Mouse (Mus musculus) lung, embryonic 15.5 days (tissue): ENCODE data around the gene Lyzl4. TPM values are rescaled to one million over a fixed set of nuclear protein-coding genes. Genes with fewer than 3 reads are reported as not detected.

ENCODE experiments used
- ATAC-seq: fragments of 200-750 bp; cut with Nextera tagmentation; 2 replicates; pipeline ENCODE4 v1.8.0; 2017; ENCODE audit warnings: moderate number of reproducible peaks, borderline replicate concordance; ENCODE audit not compliant: low FRiP score, low TSS enrichment; ENCODE audit errors: extremely low read depth
- H3K27ac ChIP-seq: fragments of 300-500 bp; sonication (generic); 2 replicates; pipeline ENCODE4 v1.5.1; 2015; ENCODE audit warnings: moderate library complexity, mild to moderate bottlenecking, inconsistent platforms
- H3K27me3 ChIP-seq: fragments of 300-500 bp; sonication (generic); 2 replicates; pipeline ENCODE4 v1.6.1; 2015; ENCODE audit warnings: inconsistent platforms
- H3K36me3 ChIP-seq: fragments of 300-500 bp; sonication (generic); 2 replicates; pipeline ENCODE4 v1.6.1; 2015; ENCODE audit warnings: inconsistent platforms
- H3K4me1 ChIP-seq: fragments of 300-500 bp; sonication (generic); 2 replicates; pipeline ENCODE4 v1.6.1; 2015; ENCODE audit warnings: inconsistent platforms
- H3K4me2 ChIP-seq: fragments of 300-500 bp; sonication (generic); 2 replicates; pipeline ENCODE4 v1.6.1; 2015; ENCODE audit warnings: inconsistent platforms, mild to moderate bottlenecking, moderate library complexity
- H3K4me3 ChIP-seq: fragments of 300-500 bp; sonication (generic); 2 replicates; pipeline ENCODE4 v1.5.1; 2015; ENCODE audit warnings: mild to moderate bottlenecking, inconsistent platforms
- H3K9ac ChIP-seq: fragments of 300-500 bp; sonication (generic); 2 replicates; pipeline ENCODE4 v1.6.1; 2015; ENCODE audit warnings: inconsistent platforms
- H3K9me3 ChIP-seq: fragments of 300-500 bp; sonication (generic); 2 replicates; pipeline ENCODE4 v1.6.1; 2016; ENCODE audit warnings: inconsistent platforms
- WGBS: fragments of 180-500 bp; shearing (Covaris S2); methylation state at CpG from one replicate; pipeline ENCODE4 v1.1.7; 2015; 5-methylcytosine and 5-hydroxymethylcytosine counted together
- polyA plus RNA-seq: library from polyadenylated mRNA; unstranded; fragments of >200 nt; fragmentation: Nextera tagmentation; extraction: Ambion mirVana; gene quantifications from 2 replicates; pipeline ENCODE4 v1.2.1, GENCODE M21; 2015

Gene Lyzl4
- polyA plus RNA-seq, 1 experiment from 2014 or later: not detected

GRCm38 (mm10) chr9:121672311-121672710, 30.4 kb upstream of the Lyzl4 start:
- H3K36me3 ChIP-seq: no peaks in the 10 kb centered on the region
- peaks cover 39% of the 10 kb centered on the region for H3K27me3 ChIP-seq
- H3K9ac ChIP-seq: no peak overlapping the region
- no peaks in the 10 kb centered on the region for H3K9me3 ChIP-seq
- H3K4me2 ChIP-seq: no peak overlapping the region
- H3K4me1 ChIP-seq: peaks cover 22% of the 10 kb centered on the region
- 28% methylated on average over 5 of the region's 5 CpGs for WGBS
- ATAC-seq: peak; percentile 10; the same call in 1 of the 2 replicates
- H3K4me3 ChIP-seq: no peak overlapping the region
- no peak overlapping the region for H3K27ac ChIP-seq

- H3K27ac ChIP-seq: no peak overlapping the region
- ATAC-seq: no peak
- H3K4me3 ChIP-seq: no peak overlapping the region
- H3K4me2 ChIP-seq: no peak overlapping the region
- no peaks in the 10 kb centered on the region for H3K36me3 ChIP-seq
- H3K27me3 ChIP-seq: peaks cover 47% of the 10 kb centered on the region
- H3K4me1 ChIP-seq: peaks cover 15% of the 10 kb centered on the region
- WGBS: 26% methylated on average over 7 of the region's 7 CpGs
- H3K9me3 ChIP-seq: no peaks in the 10 kb centered on the region
- no peak overlapping the region for H3K9ac ChIP-seq
These were observed 29.4 kb upstream of the Lyzl4 start for GRCm38 (mm10) chr9:121671300-121671699.

GRCm38 (mm10) chr9:121669348-121669791, 27.5 kb upstream of the Lyzl4 start:
- peaks cover 57% of the 10 kb centered on the region for H3K27me3 ChIP-seq
- peak; percentile 49; the same call in 1 of the 2 replicates for ATAC-seq

GRCm38 (mm10) chr9:121667822-121668221, 25.9 kb upstream of the Lyzl4 start:
- Histone ChIP-seq H3K4me2 (no peak overlapping the region), H3K9me3 (no peaks in the 10 kb centered on the region), H3K4me1 (peaks cover 15% of the 10 kb centered on the region), H3K27me3 (peaks cover 58% of the 10 kb centered on the region), H3K9ac (no peak overlapping the region), H3K4me3 (no peak overlapping the region), H3K36me3 (no peaks in the 10 kb centered on the region), H3K27ac (no peak overlapping the region)
- 62% methylated on average over 11 of the region's 11 CpGs for WGBS
- no peak for ATAC-seq

More at GRCm38 (mm10) chr9:121669348-121669791, 27.5 kb upstream of the Lyzl4 start:
- 1% methylated on average over 28 of the region's 28 CpGs for WGBS
- peaks cover 15% of the 10 kb centered on the region for H3K4me1 ChIP-seq
- H3K36me3 ChIP-seq: no peaks in the 10 kb centered on the region
- H3K4me3 ChIP-seq: peak overlapping the region; percentile 29
- H3K9me3 ChIP-seq: no peaks in the 10 kb centered on the region
- H3K9ac ChIP-seq: peak overlapping the region; percentile 31
- H3K27ac ChIP-seq: no peak overlapping the region
- H3K4me2 ChIP-seq: peak overlapping the region; percentile 64

GRCm38 (mm10) chr9:121666957-121667630, 25.2 kb upstream of the Lyzl4 start:
- ATAC-seq: no peak
- H3K4me2 ChIP-seq: no peak overlapping the region
- H3K9ac ChIP-seq: no peak overlapping the region
- no peak overlapping the region for H3K27ac ChIP-seq
- peaks cover 10% of the 10 kb centered on the region for H3K4me1 ChIP-seq
- H3K27me3 ChIP-seq: peaks cover 58% of the 10 kb centered on the region
- 64% methylated on average over 16 of the region's 16 CpGs for WGBS
- H3K9me3 ChIP-seq: no peaks in the 10 kb centered on the region
- no peak overlapping the region for H3K4me3 ChIP-seq
- H3K36me3 ChIP-seq: no peaks in the 10 kb centered on the region

GRCm38 (mm10) chr9:121664104-121664503, 22.2 kb upstream of the Lyzl4 start:
- no peak for ATAC-seq
- H3K27ac ChIP-seq: no peak overlapping the region
- H3K9me3 ChIP-seq: no peaks in the 10 kb centered on the region
- no peak overlapping the region for H3K9ac ChIP-seq
- no peak overlapping the region for H3K4me2 ChIP-seq
- no peak overlapping the region for H3K4me3 ChIP-seq
- H3K27me3 ChIP-seq: peaks cover 41% of the 10 kb centered on the region
- no peaks in the 10 kb centered on the region for H3K4me1 ChIP-seq
- H3K36me3 ChIP-seq: no peaks in the 10 kb centered on the region
- WGBS: 76% methylated on average over 5 of the region's 5 CpGs

- Histone ChIP-seq H3K27me3 (peaks cover 35% of the 10 kb centered on the region), H3K36me3 (no peaks in the 10 kb centered on the region)
- ATAC-seq: no peak
These were observed 21.6 kb upstream of the Lyzl4 start for GRCm38 (mm10) chr9:121663467-121663866.

GRCm38 (mm10) chr9:121659791-121660190, 17.9 kb upstream of the Lyzl4 start:
- Histone ChIP-seq H3K4me1 (peaks cover 5% of the 10 kb centered on the region; the same call in 1 of the 2 replicates), H3K9me3 (no peaks in the 10 kb centered on the region), H3K27ac (no peak overlapping the region), H3K9ac (peak overlapping the region; percentile 7; the same call in 1 of the 2 replicates), H3K27me3 (peaks cover 9% of the 10 kb centered on the region), H3K4me2 (no peak overlapping the region), H3K36me3 (no peaks in the 10 kb centered on the region), H3K4me3 (no peak overlapping the region)
- no peak for ATAC-seq
- WGBS: 62% methylated on average over 7 of the region's 7 CpGs

More at GRCm38 (mm10) chr9:121663467-121663866, 21.6 kb upstream of the Lyzl4 start:
- no peak overlapping the region for H3K27ac ChIP-seq
- no peak overlapping the region for H3K4me3 ChIP-seq
- H3K9ac ChIP-seq: no peak overlapping the region
- no peak overlapping the region for H3K4me2 ChIP-seq
- WGBS: 63% methylated on average over 6 of the region's 6 CpGs
- no peaks in the 10 kb centered on the region for H3K9me3 ChIP-seq
- H3K4me1 ChIP-seq: no peaks in the 10 kb centered on the region

GRCm38 (mm10) chr9:121658248-121658647, 16.4 kb upstream of the Lyzl4 start:
- Histone ChIP-seq H3K4me1 (peaks cover 5% of the 10 kb centered on the region; the same call in 1 of the 2 replicates), H3K36me3 (no peaks in the 10 kb centered on the region), H3K4me2 (no peak overlapping the region), H3K27ac (no peak overlapping the region), H3K9ac (no peak overlapping the region), H3K9me3 (no peaks in the 10 kb centered on the region), H3K27me3 (peaks cover 4% of the 10 kb centered on the region), H3K4me3 (no peak overlapping the region)
- 58% methylated on average over 7 of the region's 7 CpGs for WGBS
- ATAC-seq: no peak

GRCm38 (mm10) chr9:121657143-121657542, 15.2 kb upstream of the Lyzl4 start:
- Histone ChIP-seq H3K36me3 (no peaks in the 10 kb centered on the region), H3K27me3 (peaks cover 4% of the 10 kb centered on the region), H3K4me1 (peaks cover 5% of the 10 kb centered on the region; the same call in 1 of the 2 replicates), H3K9ac (no peak overlapping the region), H3K4me3 (no peak overlapping the region), H3K4me2 (no peak overlapping the region), H3K27ac (no peak overlapping the region), H3K9me3 (no peaks in the 10 kb centered on the region)
- 48% methylated on average over 13 of the region's 13 CpGs for WGBS
- no peak for ATAC-seq

- peaks cover 4% of the 10 kb centered on the region; the same call in 1 of the 2 replicates for H3K27me3 ChIP-seq
- 73% methylated on average over 5 of the region's 5 CpGs for WGBS
- no peak for ATAC-seq
These were observed 14.4 kb upstream of the Lyzl4 start for GRCm38 (mm10) chr9:121656322-121656721.

GRCm38 (mm10) chr9:121653668-121654067, 11.8 kb upstream of the Lyzl4 start:
- no peak for ATAC-seq
- Histone ChIP-seq H3K27me3 (no peaks in the 10 kb centered on the region), H3K4me2 (no peak overlapping the region), H3K9me3 (no peaks in the 10 kb centered on the region), H3K9ac (no peak overlapping the region), H3K4me1 (peaks cover 5% of the 10 kb centered on the region; the same call in 1 of the 2 replicates), H3K4me3 (no peak overlapping the region), H3K27ac (no peak overlapping the region), H3K36me3 (no peaks in the 10 kb centered on the region)
- WGBS: 84% methylated on average over 10 of the region's 10 CpGs

More at GRCm38 (mm10) chr9:121656322-121656721, 14.4 kb upstream of the Lyzl4 start:
- no peak overlapping the region for H3K27ac ChIP-seq
- H3K4me1 ChIP-seq: peaks cover 5% of the 10 kb centered on the region; the same call in 1 of the 2 replicates
- H3K36me3 ChIP-seq: no peaks in the 10 kb centered on the region
- no peaks in the 10 kb centered on the region for H3K9me3 ChIP-seq
- no peak overlapping the region for H3K4me3 ChIP-seq
- H3K4me2 ChIP-seq: no peak overlapping the region
- H3K9ac ChIP-seq: no peak overlapping the region
